Comparison of ENCODE assay signal across 8 mouse cellular contexts in the genomic region with DNA sequence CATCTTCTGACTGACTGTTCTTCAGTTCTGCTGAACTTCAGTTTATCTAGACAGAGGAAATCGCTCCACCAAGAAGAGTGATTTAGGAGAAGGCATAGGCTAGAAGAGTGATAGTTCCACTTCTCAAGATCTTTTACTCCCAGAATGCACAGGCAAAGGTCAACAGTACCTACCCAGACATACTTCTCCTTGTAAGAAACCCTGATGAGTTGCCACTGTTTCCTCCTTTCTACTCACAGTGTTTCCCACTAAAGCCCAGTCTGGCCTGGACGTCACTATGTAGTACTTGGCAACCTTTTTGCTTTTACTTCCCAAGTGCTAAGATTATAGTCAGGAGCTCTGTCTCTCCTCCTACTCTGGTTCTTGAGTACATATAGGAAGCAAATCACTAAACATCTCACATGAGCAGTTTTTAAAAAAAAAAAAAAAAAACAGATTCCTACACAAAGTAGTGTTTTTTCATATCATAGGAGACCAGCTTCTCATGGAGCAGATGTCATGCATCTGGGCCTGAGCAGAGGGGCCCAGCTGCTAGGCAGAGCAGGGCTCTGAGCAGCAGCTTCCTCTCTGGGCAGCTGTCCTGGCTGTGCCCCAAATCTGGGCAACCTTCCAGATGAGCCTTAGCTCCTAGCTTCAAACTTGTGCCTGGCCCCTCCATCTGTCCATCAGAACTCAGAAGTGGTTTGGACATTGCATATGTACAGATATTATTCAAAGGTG. TPM values are rescaled to one million over a fixed set of nuclear protein-coding genes. Genes with fewer than 3 reads are reported as not detected.
DNase-seq lines count a peak whose midpoint lies in the region; ATAC-seq and TF ChIP-seq lines count a peak whose summit lies in the region.
"Had no signal": no experiment of that assay in that cellular context is flagged by ENCODE, and none has a peak within 500 bp of the region (broad histone marks: within the 10 kb centered on the region; RNA-seq: fewer than 3 reads in every experiment).

No protein-coding gene starts in this region.

- no peak for TF ChIP-seq CTCF in G1E (IDR thresholded peaks at IDR 0.05; ENCODE audit: low read depth, low read length)
- TF ChIP-seq CTCF in liver, postnatal 0 days (IDR thresholded peaks at IDR 0.05; ENCODE audit: low read depth) = no peak

- H3K4me3 ChIP-seq in G1E (ENCODE audit: low read depth, low read length) = no peak overlapping the region
- H3K4me3 ChIP-seq in liver, postnatal 0 days (ENCODE audit: low read depth, low read length) = no peak overlapping the region
- H3K4me3 ChIP-seq: heart, embryonic 15.5 days had no signal

- H3K9me3 ChIP-seq in G1E (replicated peaks) = no peaks in the 10 kb centered on the region
- H3K9me3 ChIP-seq in liver, postnatal 0 days (ENCODE audit: low read length) = no peaks in the 10 kb centered on the region
- H3K9me3 ChIP-seq: heart, embryonic 15.5 days had no signal

- no peaks in the 10 kb centered on the region for H3K36me3 ChIP-seq in G1E (replicated peaks)
- H3K36me3 ChIP-seq in liver, postnatal 0 days (replicated peaks; ENCODE audit: insufficient read depth, low read length) = no peaks in the 10 kb centered on the region
- H3K36me3 ChIP-seq: heart, embryonic 15.5 days had no signal

- peak; percentile 76 for ATAC-seq in G1E (ENCODE audit: extremely low read depth, insufficient number of reproducible peaks, low FRiP score, poor library complexity, severe bottlenecking)
- peak; percentile 73 for ATAC-seq in common myeloid progenitor, adult 5-6 weeks (replicated peaks; ENCODE audit: low read depth, poor library complexity, severe bottlenecking)
- peak; percentile 64 for ATAC-seq in liver, postnatal 0 days

- DNase-seq in kidney, postnatal 14 days = peak; percentile 1
- DNase-seq in kidney, adult 9 months = no peak
- DNase-seq in G1E (ENCODE audit: low spot score) = no peak
- no peak for DNase-seq in liver, postnatal 0 days
- no peak for DNase-seq in spleen, adult 18-20 months
- DNase-seq in frontal cortex, postnatal 36 days (ENCODE audit: low spot score in 2 of 2) = no peak

- no peaks in the 10 kb centered on the region for H3K27me3 ChIP-seq in G1E (ENCODE audit: insufficient read depth, low read length)
- H3K27me3 ChIP-seq in liver, postnatal 0 days (ENCODE audit: insufficient read depth, low read length) = no peaks in the 10 kb centered on the region
- H3K27me3 ChIP-seq: heart, embryonic 15.5 days had no signal

- H3K9ac ChIP-seq in liver, postnatal 0 days (replicated peaks) = no peak overlapping the region
- H3K9ac ChIP-seq: heart, embryonic 15.5 days had no signal

- H3K27ac ChIP-seq in liver, postnatal 0 days (ENCODE audit: low read depth) = no peak overlapping the region
- H3K27ac ChIP-seq: heart, embryonic 15.5 days had no signal

- H3K4me1 ChIP-seq in G1E (ENCODE audit: insufficient read depth, low read depth, low read length) = peaks cover 22% of the 10 kb centered on the region
- no peaks in the 10 kb centered on the region for H3K4me1 ChIP-seq in liver, postnatal 0 days (ENCODE audit: insufficient read depth)
- H3K4me1 ChIP-seq: heart, embryonic 15.5 days had no signal

- WGBS in liver, postnatal 0 days (ENCODE audit: insufficient replicate concordance) = 51% methylated on average over 2 of the region's 2 CpGs

- no peak for TF ChIP-seq EP300 in liver, postnatal 0 days (IDR thresholded peaks at IDR 0.05; ENCODE audit: low read depth)

- no peak overlapping the region for H3K4me2 ChIP-seq in liver, postnatal 0 days (ENCODE audit: low read depth, low read length)
- H3K4me2 ChIP-seq: heart, embryonic 15.5 days had no signal

RNA-seq across cellular contexts. Expression of a gene that starts 8.4 kb away (rescaled TPM):
- total RNA-seq in G1E (2014; fragmentation: Nextera tagmentation) (202 and 209 TPM in 2 replicates), G1E (2017) (340 and 367 TPM in 2 replicates)
- 6.6 and 7.4 TPM in 2 replicates for polyA plus RNA-seq in G1E (2012)
- 85.8 and 126 TPM in 2 replicates for total RNA-seq in common myeloid progenitor, adult 5-6 weeks (2017)
- 1.2 and 1.5 TPM in 2 replicates for polyA plus RNA-seq in liver, postnatal 0 days (2015; fragmentation: Nextera tagmentation; extraction: Ambion mirVana)

RNA-seq across cellular contexts. Expression of a gene that starts 34.2 kb away (rescaled TPM):
- total RNA-seq in G1E (2014; fragmentation: Nextera tagmentation) (not detected in 2 replicates), G1E (2017) (0.60 and 0.64 TPM in 2 replicates)
- polyA plus RNA-seq in G1E (2012) = not detected in 2 replicates
- not detected in 2 replicates for total RNA-seq in common myeloid progenitor, adult 5-6 weeks (2017)
- polyA plus RNA-seq in liver, postnatal 0 days (2015; fragmentation: Nextera tagmentation; extraction: Ambion mirVana) = not detected in 2 replicates
- polyA plus RNA-seq: heart, embryonic 15.5 days had no signal
